15 mouse cellular contexts compared by ENCODE assay signal in the genomic region with DNA sequence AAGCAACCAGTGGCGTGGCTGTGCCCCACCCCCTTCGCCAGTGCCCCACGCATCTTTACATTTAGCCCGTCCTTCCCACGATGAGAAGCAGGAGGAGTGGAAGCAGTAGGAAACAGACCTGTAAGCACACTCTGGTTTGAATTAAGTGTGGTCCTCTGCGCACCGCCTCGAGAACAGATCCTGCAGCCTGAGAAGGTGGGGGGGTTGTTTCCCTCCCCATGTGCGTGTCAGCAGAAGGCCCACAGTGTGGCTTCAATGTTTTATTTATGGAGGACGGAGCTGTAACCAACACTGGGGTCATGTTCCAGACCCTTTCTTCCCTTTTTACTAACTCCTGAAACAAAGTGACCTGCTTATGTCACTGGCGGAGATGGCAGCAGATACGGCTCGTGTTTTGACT.
DNase-seq lines count a peak whose midpoint lies in the region; ATAC-seq lines count a peak whose summit lies in the region.
"Had no signal": no experiment of that assay in that cellular context is flagged by ENCODE, and none has a peak within 500 bp of the region (broad histone marks: within the 10 kb centered on the region; RNA-seq: fewer than 3 reads in every experiment).

No protein-coding gene starts in this region.

- no peaks in the 10 kb centered on the region for H3K27me3 ChIP-seq in kidney, embryonic 15.5 days
- H3K27me3 ChIP-seq in embryonic facial prominence, embryonic 11.5 days (ENCODE audit: control insufficient read depth, insufficient read depth, low read length) = no peaks in the 10 kb centered on the region
- no peaks in the 10 kb centered on the region for H3K27me3 ChIP-seq in embryonic facial prominence, embryonic 15.5 days
- no peaks in the 10 kb centered on the region for H3K27me3 ChIP-seq in limb, embryonic 13.5 days

- H3K4me3 ChIP-seq in kidney, embryonic 15.5 days (replicated peaks) = no peak overlapping the region
- no peak overlapping the region for H3K4me3 ChIP-seq in embryonic facial prominence, embryonic 11.5 days (ENCODE audit: low read depth, low read length)
- H3K4me3 ChIP-seq in embryonic facial prominence, embryonic 15.5 days (replicated peaks) = no peak overlapping the region
- H3K4me3 ChIP-seq in limb, embryonic 13.5 days = no peak overlapping the region
- H3K4me3 ChIP-seq: myocyte had no signal

- H3K9ac ChIP-seq in kidney, embryonic 15.5 days = no peak overlapping the region
- no peak overlapping the region for H3K9ac ChIP-seq in embryonic facial prominence, embryonic 11.5 days (replicated peaks; ENCODE audit: low read length)
- H3K9ac ChIP-seq in embryonic facial prominence, embryonic 15.5 days = no peak overlapping the region
- no peak overlapping the region for H3K9ac ChIP-seq in limb, embryonic 13.5 days
- H3K9ac ChIP-seq: lung, embryonic 14.5 days had no signal

- no peak overlapping the region for H3K4me2 ChIP-seq in kidney, embryonic 15.5 days
- no peak overlapping the region; the same call in 1 of the 2 replicates for H3K4me2 ChIP-seq in embryonic facial prominence, embryonic 11.5 days (ENCODE audit: low read depth, low read length)
- 0 out of 2 replicates have a peak overlapping the region, but pooled peaks have one; percentile 6 for H3K4me2 ChIP-seq in embryonic facial prominence, embryonic 15.5 days (replicated peaks)
- peak overlapping the region; percentile 39 for H3K4me2 ChIP-seq in limb, embryonic 13.5 days (replicated peaks)
- H3K4me2 ChIP-seq: lung, embryonic 14.5 days had no signal

- H3K36me3 ChIP-seq in kidney, embryonic 15.5 days = no peaks in the 10 kb centered on the region
- no peaks in the 10 kb centered on the region for H3K36me3 ChIP-seq in embryonic facial prominence, embryonic 11.5 days (replicated peaks; ENCODE audit: control insufficient read depth, insufficient read depth, low read depth, low read length)
- no peaks in the 10 kb centered on the region for H3K36me3 ChIP-seq in embryonic facial prominence, embryonic 15.5 days
- no peaks in the 10 kb centered on the region; the same call in 1 of the 2 replicates for H3K36me3 ChIP-seq in limb, embryonic 13.5 days

- H3K4me1 ChIP-seq in kidney, embryonic 15.5 days = peaks cover 72% of the 10 kb centered on the region
- H3K4me1 ChIP-seq in embryonic facial prominence, embryonic 11.5 days (ENCODE audit: control insufficient read depth, insufficient read depth, low read length) = peaks cover 23% of the 10 kb centered on the region
- peaks cover 48% of the 10 kb centered on the region for H3K4me1 ChIP-seq in embryonic facial prominence, embryonic 15.5 days
- peaks cover 59% of the 10 kb centered on the region for H3K4me1 ChIP-seq in limb, embryonic 13.5 days

- H3K27ac ChIP-seq in kidney, embryonic 15.5 days = peak overlapping the region; percentile 88
- peak overlapping the region; percentile 52; the same call in 1 of the 2 replicates for H3K27ac ChIP-seq in embryonic facial prominence, embryonic 11.5 days (replicated peaks; ENCODE audit: low read depth, low read length)
- peak overlapping the region; percentile 51; the same call in 1 of the 2 replicates for H3K27ac ChIP-seq in embryonic facial prominence, embryonic 15.5 days (replicated peaks)
- peak overlapping the region; percentile 6; the same call in 1 of the 2 replicates for H3K27ac ChIP-seq in limb, embryonic 13.5 days

- 23% methylated on average over 13 of the region's 13 CpGs for WGBS in kidney, embryonic 15.5 days
- WGBS in embryonic facial prominence, embryonic 11.5 days = 26% methylated on average over 13 of the region's 13 CpGs
- WGBS in embryonic facial prominence, embryonic 15.5 days = 34% methylated on average over 13 of the region's 13 CpGs
- WGBS in limb, embryonic 13.5 days = 14% methylated on average over 13 of the region's 13 CpGs

- no peak for ATAC-seq in kidney, embryonic 15.5 days (replicated peaks; ENCODE audit: low FRiP score)
- ATAC-seq in embryonic facial prominence, embryonic 11.5 days (replicated peaks; ENCODE audit: insufficient number of reproducible peaks, low FRiP score, low TSS enrichment, low read depth) = 0 out of 2 replicates have a peak, but pooled peaks have one; percentile 40
- no peak for ATAC-seq in embryonic facial prominence, embryonic 15.5 days (ENCODE audit: insufficient number of reproducible peaks, low FRiP score, low TSS enrichment, low read depth)
- ATAC-seq in limb, embryonic 13.5 days (ENCODE audit: low FRiP score, low read depth) = 0 out of 2 replicates have a peak, but pooled peaks have one; percentile 19
- ATAC-seq: activated CD4-positive, CD25-positive, alpha-beta regulatory T cell, adult 4 months had no signal

- DNase-seq in kidney, adult 9 months = no peak
- peak; percentile 65 for DNase-seq in embryonic facial prominence, embryonic 11.5 days (ENCODE audit: low spot score)
- DNase-seq in frontal cortex, postnatal 25 days (ENCODE audit: low spot score in 2 of 2) = no peak
- DNase-seq in testis, postnatal 14 days (ENCODE audit: low spot score) = no peak
- DNase-seq in adrenal gland, adult 8-10 months = no peak
- DNase-seq: cerebellum, postnatal 25 days; kidney, postnatal 4 days; left cerebral cortex, postnatal 4 days; lung, embryonic 14.5 days; thymus, postnatal 4 days had no signal

- H3K9me3 ChIP-seq in kidney, embryonic 15.5 days (replicated peaks) = no peaks in the 10 kb centered on the region
- no peaks in the 10 kb centered on the region for H3K9me3 ChIP-seq in embryonic facial prominence, embryonic 11.5 days (replicated peaks; ENCODE audit: control insufficient read depth, low read length)
- no peaks in the 10 kb centered on the region for H3K9me3 ChIP-seq in embryonic facial prominence, embryonic 15.5 days (replicated peaks)
- no peaks in the 10 kb centered on the region for H3K9me3 ChIP-seq in limb, embryonic 13.5 days

Comparison
In these comparisons a context has a peak if more than half of its experiments do, and no peak if none do; other contexts are left out.
1. ATAC-seq: peak in embryonic facial prominence, embryonic 11.5 days (single experiment) and limb, embryonic 13.5 days (single experiment); none in kidney, embryonic 15.5 days (single experiment) and embryonic facial prominence, embryonic 15.5 days (single experiment).
2. H3K4me2 ChIP-seq: peak in embryonic facial prominence, embryonic 15.5 days (single experiment) and limb, embryonic 13.5 days (single experiment); none in kidney, embryonic 15.5 days (single experiment) and embryonic facial prominence, embryonic 11.5 days (single experiment).
3. H3K27ac ChIP-seq: peak in every context shown above with its lines; median percentile 88 in kidney, embryonic 15.5 days; 52 in embryonic facial prominence, embryonic 11.5 days; 51 in embryonic facial prominence, embryonic 15.5 days; 6 in limb, embryonic 13.5 days.